Mouse (Mus musculus): Measurements from ENCODE around the gene Grk5.
"Not testable (repeated sequence)": the region's sequence is repeated elsewhere in the genome, so short reads cannot be mapped to it uniquely, and the experiment has no call there.

Grk5 gene

DNA sequence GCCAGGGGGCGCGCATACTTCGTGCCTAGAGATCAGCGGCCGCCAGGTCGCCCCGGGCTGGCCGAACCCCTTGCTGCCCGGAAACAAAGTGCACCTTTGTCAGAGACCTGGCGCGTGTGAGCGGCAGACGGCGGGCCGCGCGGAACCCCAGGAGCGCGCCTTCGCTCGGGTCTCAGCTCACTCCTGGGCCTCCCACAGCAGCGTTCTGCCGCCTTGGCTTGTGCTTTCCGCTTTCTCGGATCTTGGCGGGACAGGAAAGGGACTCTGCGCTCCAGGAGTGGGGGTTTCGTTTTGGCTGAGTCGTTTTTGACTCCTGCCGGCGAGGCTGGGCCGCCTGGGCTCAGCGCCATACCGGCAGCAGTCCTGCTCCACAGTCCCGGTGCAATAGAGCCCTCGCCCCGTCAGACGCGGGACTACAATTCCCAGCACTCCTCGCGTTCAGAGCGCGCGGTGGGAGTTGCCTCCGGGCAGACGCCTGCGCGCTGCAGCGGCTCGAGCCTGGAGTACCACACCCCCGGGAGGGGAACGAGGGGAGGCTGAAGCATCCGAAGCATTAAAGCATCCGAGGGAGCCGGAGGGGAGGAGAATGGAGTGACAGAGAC is at the start of gene Grk5:
Gene Grk5 (plus strand): TSS at position 36 of the 602 bp plus-strand sequence.
- peak; percentile 91 for DNase-seq (ENCODE audit: low spot score)

DNA sequence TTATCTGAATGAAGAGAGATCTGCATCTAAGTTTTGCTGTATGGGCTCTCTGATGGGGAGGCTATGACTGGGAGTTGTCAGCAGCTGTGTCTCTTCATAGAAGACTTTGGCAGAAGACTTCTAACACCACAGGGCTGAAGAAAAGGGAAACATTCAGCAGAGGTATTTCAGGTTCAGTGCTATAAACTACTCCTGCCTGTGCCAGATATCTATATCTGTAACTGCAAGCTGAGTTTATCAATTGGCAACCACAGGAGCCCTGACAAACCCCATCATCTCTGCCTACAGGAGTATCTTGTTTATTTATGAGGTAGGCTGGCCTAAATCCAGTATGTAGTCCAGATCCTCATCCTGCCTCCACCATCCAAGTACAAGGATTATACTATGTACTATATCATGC is 46.2 kb upstream of the Grk5 start:
- no peak for DNase-seq (ENCODE audit: low spot score)

DNA sequence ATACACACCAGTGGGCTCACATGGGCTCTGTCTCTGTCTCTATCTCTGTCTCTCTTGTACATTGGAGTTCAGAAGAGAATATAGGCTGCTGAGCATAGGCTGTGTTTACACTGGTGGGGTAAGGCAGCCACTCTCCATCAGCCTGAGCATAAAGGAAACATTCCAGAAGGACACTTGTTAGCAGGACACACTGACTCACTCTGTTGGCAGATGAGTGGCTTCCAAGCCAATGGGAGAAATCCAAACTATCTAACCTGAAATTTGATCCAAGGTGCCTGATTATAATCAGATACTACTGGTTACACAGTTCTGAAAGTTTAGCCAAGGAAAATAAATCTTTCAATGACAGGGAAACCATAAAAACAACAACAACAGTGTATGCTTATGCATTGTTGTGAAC is 43.8 kb upstream of the Grk5 start:
- DNase-seq (ENCODE audit: low spot score): no peak

DNA sequence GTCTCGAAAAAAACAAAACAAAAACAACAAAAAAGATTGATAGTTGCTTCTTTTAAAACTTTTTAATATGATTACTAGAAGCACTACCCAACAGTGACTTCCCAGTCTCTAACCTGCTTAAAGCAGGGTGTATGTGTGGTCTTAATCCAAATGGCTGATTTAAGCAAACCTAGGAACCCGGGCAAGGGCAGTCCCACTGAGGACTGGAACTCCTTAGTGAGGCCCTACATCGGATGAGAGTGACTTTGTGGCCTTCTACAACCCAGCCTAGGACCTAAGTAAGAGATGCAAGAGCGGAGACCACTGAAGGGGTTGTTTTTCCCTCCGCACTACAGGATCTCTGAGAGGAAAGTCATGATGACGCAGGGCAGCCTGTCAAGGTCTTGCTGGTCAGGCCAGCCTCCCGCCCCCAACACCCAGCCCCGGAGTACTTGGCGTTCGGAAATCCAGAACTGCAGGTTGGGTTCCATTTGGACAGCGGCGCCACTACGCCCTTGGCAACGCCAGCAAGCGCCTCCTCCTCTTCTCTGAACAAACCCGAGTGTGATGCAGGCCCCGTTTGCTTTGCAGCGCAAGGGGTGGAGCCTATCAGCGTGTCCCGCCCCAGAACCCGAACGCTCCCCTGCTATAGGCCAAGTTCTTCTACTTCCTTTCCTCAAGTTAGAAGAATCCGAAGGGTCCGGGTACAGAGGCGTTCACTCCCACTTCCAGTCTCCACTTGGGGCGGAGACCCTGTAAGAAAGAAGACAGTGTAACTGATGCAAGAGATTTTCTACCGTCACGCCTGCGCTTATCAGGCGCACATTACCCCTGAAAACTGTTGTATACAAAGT is 28.5 kb upstream of the Grk5 start, which contains the start of gene Sfxn4:
Gene Sfxn4 (minus strand): TSS at position 612 of the 833 bp plus-strand sequence.
- DNase-seq (ENCODE audit: low spot score): peak; percentile 74

DNA sequence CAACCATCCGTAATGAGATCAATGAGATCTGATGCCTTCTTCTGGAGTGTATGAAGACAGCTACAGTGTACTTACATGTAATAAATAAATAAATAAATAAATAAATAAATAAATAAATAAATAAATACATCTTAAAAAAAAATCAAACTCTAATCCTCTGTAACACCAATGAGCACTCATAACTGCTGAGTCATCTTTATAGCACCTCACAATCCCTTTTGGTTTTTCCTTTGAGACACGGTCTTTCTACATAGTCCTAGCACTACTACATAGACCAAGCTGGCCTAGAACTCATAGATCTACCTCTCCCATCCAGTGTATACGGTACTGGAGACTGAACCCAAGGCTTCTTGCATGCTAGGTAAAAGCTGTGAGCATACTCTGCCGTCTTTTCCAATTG is 23.4 kb upstream of the Grk5 start:
- not testable (repeated sequence) for DNase-seq (ENCODE audit: low spot score)

DNA sequence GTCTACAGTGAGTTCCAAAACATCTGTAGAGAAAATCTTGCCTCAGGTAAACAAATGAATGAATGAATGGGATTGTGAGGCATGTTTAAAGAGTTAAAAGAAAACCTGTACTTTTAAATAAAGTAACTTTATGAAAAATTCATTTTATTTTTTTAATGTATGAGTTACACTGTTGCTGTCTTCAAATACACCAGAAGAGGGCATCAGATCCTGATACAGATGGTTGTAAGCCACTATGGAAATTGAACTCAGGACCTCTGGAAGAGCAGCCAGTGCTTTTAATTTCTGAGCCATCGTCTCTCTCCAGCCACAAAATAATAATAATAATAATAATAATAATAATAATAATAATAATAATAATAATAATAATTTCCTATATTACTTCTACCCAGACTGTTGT is 19.1 kb upstream of the Grk5 start:
- no peak for DNase-seq (ENCODE audit: low spot score)

DNA sequence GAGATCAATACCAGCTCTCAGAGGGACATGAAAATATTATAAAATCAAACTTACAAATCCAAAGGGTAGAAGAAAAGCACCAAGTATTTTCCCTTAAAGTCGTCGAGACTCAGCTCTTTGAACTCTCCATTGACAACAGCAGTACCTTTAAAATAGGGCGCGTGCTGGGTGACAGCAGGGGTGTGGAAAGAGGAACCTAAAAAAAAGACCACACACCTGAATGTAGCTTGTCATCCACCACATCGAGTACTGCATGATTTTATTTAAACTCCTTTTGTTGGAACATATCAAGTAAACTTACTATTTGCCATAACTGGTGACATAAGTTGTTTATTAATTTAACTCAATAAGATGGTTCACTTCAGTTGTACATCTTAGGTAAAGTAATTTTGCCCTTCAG is 18.2 kb upstream of the Grk5 start:
- DNase-seq (ENCODE audit: low spot score): no peak

DNA sequence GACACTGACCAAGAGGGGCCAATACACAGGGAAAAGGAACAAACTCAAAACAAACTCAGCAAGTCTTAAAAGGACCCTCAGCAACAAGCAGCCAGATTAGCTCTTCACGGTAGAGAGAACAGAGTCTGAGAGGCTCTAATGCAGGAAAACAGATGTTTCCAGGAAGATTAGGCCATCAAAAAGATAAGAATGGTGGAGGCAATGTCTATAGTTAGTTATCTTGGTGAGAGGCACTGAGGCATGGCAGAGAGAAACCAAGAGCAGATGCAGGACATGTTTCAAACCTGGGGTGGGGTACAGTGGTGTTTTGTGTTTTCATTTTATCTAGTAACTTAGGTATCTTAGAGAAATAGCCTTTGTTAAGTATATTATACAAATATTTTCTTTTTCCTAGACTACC is 17.3 kb upstream of the Grk5 start:
- DNase-seq (ENCODE audit: low spot score): no peak

DNA sequence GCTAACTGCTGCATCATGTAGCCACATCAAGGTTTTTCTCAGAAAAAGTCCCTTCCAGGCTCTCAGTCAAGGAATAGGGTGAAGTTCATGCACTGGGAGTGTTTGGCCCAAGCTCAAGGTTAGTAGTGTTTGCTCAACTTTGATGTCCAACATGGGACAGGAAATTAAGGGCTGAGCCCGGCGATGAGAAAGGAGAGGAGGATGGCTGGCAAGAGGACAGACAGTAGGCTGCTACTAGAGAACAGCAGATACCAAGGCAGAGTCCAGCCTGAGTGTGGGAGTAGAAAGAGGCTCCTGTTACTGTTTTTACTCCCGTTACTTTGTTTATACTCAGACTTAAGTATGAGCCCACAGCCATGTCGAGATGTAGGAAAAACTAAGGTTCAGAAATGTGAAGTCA is 16.0 kb upstream of the Grk5 start:
- DNase-seq (ENCODE audit: low spot score): no peak

DNA sequence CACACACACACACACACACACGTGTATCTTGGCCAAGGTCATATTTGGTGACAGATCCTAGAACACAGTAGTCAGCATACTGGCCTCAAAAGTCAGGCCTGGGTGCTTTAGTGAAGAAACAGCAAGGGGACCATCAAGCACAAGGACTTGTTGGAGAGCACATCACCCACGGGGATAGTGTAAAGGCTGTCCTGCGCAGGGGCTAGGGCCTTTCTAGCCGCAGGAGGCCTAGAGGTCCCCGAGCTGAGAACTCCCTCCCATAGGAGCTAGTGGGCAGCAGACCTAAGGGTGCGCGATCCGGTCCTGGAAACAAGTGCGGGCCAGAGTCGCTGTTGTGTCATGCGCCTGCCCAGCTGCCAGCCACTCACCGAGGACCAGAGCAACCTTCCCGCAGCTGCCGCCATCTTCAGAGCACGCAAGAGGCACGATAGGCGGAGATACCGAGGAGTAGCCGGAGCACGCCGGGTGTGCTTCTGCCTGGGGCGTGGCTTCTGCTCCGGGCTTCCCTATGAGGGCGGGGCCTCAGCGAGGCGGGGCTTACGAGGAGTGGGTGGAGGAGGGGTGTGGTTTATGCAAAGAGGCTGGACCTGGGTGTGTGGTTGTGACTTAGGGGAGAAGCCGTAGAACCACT is 15.4 kb upstream of the Grk5 start, which contains the start of gene Prdx3:
Gene Prdx3 (minus strand): TSS at position 493 of the 631 bp plus-strand sequence.
- peak; percentile 78 for DNase-seq (ENCODE audit: low spot score)

DNA sequence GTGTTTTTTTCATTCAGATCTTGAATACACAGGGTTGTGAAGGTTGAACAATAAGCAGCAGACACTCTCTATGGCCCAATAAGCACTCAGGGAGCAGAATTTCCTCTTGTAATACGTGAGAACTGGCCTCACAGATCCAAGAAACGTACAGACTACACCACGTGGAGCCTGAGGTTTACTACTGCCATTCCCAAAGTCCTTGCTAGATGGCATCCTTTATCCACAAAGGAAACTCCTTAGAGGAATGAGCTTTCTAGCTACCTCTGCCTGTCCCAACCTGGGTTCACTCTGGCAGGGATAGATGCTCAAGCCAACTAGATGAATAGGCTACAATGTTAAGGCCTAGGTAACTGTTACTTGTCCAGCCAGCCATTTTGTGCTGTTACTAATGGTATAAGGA is 6.4 kb upstream of the Grk5 start:
- DNase-seq (ENCODE audit: low spot score): no peak

DNA sequence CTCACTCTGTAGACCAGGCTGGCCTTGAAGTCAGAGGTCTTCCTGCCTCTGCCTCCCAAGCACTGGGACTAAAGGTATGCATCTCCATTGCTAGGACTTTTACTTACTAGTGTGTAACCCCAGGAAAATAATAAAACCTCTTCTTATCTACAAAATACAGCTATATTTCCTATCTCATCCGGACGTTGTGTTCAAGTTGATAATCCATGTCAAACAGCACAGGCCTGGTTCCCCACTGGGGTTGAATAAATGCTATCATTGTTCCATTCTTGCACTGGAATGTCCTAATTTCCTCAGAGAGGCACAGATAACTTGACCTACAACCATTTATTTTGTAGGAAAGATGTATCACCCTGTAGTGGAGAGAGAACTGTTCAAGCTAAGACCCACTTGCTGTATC is 1.9 kb upstream of the Grk5 start:
- DNase-seq (ENCODE audit: low spot score): no peak

DNA sequence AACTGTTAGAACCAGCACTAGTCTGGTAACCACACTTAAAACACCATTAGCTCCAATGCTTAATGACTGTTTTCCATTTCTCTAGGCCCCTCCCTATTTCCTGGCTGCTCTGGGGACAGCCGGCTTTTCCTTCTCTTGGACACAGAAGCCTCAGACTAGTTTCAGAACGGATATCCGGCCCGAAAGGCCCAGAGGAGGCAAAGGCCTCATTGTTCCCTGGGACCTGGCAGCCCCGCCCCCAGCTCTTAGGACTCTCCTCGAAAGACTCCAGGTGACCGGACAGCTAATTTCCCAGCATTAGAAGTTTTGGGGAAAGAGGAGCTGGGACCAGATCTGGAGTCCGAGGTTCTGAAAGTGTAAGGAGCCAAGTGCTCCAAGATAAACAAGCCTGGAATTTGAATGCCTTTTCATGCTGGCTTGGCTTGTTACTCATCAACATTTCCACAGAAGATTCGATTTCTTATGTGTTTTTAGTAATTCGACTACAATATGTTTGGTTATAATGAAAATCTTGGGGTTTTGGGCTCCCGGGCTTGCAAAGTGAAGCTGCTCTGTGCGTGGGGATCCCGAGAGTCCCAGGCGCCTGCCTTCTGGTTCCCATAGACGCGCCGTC is 342 bp upstream of the Grk5 start:
- DNase-seq (ENCODE audit: low spot score): peak; percentile 17

DNA sequence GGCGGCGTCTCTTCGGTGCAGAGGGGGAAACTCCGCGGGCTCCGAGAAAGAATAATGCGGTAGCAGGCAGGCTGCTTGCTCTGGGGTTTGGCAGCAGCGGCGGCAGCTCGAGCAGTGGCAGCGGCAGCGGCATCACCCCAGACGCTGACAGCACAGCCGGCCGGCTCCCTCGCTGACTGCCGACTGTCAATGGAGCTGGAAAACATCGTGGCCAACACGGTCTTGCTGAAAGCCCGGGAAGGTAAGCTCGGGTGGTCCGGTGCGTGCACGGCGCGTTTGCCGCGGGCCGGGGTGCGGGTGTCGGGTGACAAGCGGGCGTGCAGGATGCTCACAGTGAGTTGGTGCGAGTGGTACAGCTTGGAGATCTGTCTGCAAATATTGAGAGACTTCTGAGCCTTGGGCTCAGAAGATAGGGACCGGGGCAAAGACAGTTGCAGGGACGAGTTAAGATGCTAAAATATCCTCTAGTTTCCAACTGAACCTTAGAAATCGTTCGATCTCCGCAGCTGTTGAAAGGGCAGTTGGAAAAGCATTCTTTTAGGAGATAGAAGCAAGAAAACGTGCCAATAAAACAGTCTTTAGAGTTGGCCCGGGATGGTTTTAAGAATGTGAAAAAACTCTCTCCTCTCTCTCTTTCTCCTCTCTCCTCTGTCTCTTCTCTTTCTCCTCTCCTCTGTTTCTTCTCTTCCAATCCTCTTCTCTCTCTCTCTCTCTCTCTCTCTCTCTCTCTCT is 1.0 kb downstream of the Grk5 start:
- DNase-seq (ENCODE audit: low spot score): peak; percentile 27

DNA sequence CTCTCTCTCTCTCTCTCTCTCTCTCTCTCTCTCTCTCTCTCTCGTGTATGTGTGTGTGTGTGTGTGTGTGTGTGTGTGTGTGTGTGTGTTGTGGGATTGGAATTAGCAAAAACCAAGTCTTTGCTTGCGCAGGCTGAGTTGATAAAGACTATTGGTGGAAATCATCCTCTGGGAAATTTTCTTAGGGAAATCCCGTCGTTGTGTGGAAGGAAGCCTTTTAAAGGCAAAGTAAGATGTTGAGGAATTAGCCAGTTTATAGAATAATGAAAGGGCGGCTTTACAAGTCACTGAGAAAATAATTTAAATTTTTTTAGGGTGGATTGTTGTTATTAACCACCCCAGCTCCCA is 1.5 kb downstream of the Grk5 start:
- DNase-seq (ENCODE audit: low spot score): no peak

DNA sequence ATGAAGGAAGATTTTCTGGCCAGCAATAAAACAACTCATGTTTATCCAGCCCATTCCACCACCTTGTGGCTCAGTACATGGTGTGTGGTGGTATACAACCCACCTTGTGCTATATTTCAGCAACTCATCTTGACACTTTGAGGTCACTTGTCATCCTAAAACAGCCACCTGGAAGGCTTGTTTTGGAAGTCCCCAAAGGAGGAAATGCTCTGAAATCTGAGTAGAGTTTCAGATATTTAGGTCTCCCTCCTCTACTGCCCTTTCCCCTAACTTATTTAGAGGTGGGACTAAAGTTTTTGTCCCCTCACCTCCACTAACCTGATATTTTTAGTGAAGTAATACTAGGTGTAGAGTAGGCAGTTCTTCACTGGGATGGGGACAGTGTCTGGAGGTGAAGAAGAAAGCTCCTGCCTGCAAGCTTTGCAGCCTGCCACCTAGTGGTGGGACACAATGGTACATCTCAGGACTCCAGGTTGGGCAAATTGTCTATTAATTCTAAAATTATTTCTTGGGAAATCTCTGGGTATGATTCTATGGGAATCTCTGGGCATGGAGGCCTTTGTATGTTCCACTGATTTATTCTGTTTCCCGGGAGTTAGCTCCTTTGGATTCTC is 2.5 kb downstream of the Grk5 start:
- DNase-seq (ENCODE audit: low spot score): no peak

DNA sequence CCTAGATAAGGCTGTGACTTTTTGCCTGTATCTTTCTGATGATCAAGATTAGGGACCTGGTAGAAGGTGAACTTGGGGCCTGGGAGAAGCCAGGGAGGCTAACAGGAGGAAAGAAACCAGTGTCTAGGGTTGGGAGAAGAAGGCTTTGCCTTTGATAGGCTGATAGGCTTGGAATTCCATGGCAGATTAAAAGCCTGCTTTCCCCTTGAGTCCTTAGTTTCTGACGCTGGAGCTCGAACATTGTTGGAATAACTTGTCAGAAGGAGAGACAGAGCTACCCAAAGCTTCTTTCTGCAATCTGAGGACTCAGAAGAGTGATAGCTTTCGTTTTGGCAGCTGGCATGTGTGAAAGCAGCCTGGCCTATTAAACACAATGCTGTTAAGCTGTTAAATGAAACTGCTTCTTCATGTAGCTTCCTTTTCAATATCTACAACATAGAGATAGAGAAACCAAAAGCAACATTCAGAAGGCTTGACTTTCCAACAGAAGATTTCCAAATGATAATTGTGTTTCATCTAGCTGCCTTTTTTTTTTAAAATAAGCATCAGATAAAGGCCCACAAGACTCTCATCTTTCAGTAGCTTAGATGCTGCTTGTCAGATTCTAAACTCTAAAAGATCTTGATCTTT is 5.8 kb downstream of the Grk5 start:
- DNase-seq (ENCODE audit: low spot score): no peak

DNA sequence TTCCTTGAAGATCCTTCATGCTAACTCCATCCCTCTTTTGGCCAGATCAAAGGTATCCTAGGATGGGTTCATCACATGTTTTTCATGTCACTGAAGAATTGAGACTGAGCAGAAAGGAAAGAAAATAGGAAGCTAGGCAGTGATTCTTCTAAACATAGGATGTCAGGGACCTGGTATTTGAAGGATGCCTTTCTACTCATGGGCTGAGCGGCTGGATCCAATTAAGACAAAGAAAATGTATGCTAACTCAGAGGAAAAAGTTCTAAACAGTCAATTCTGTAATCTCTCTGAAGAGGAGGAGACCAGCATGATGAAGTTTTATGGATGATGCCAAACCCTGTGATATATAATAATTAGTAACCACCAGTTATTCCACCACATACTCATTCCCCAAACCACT is 13.6 kb downstream of the Grk5 start:
- DNase-seq (ENCODE audit: low spot score): no peak

DNA sequence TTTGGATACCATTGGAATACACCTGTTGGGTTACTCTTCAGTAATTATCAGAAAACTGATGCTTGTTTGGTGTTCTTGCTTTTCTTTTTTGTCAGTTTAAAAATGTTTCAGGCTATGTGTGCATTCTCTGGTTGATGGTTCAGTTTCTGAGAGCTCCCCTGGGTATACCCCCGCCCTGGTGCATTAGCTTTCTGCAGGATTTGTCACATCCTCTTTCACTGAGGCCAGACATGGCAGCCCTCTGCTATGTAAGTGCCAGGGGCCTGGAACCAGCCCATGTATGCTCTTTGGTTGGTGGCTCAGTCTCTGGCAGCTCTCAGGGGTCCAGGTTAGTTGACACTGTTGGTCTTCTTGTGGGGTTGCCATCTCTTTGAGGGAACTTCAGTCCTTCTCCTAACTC is 14.4 kb downstream of the Grk5 start:
- DNase-seq (ENCODE audit: low spot score): no peak

DNA sequence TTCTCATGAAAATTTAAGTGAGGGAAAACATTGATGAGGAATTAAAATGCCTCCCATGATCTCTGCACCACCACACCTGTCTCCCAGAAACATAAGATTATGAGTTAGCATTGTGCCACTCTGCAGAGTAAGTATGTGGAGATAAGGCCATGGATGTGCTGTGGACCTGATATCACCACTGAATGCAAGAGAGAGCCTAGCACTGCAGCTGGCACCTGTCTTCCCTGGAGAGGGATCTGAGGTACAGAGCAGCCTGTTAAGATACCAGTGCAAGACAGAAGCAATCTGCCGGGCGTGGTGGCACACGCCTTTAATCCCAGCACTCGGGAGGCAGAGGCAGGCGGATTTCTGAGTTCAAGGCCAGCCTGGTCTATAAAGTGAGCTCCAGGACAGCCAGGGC is 15.9 kb downstream of the Grk5 start:
- no peak for DNase-seq (ENCODE audit: low spot score)

DNA sequence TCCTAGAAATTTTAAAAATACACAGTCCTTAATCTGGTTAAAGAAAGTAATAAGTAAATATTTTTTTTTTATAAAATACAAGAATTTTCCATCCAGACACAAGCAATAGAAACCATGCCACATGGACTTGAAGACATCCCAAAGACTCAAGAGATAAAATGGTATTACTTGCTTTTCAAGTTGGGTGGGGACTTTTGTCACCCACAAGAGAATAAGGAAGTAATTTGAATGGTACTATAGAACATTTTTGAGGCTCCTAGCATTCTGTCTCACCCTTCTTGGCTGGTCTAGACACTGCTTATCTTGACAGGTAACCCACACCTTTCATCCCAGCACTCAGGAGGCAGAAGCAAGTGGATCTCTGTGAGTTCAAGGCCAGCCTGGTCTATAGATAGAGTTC is 20.8 kb downstream of the Grk5 start:
- no peak for DNase-seq (ENCODE audit: low spot score)
